Mouse (Mus musculus) testis, adult 2 months (tissue): Measurements from ENCODE around the gene Zfp711.

ENCODE experiments used
- CTCF ChIP-seq: fragments of 200-500 bp; IDR thresholded peaks from 2 replicates; pipeline ENCODE4 v1.5.1; 2012; ENCODE audit warnings: low read depth, mild to moderate bottlenecking, inconsistent platforms, low read length, moderate library complexity; ENCODE audit not compliant: control insufficient read depth, insufficient read depth, insufficient replicate concordance
- POLR2A ChIP-seq: fragments of 200-500 bp; IDR thresholded peaks from 2 replicates; pipeline ENCODE4 v1.6.1; 2012; ENCODE audit warnings: low read depth, mild to moderate bottlenecking, inconsistent platforms, low read length, moderate library complexity; ENCODE audit not compliant: control insufficient read depth

DNA sequence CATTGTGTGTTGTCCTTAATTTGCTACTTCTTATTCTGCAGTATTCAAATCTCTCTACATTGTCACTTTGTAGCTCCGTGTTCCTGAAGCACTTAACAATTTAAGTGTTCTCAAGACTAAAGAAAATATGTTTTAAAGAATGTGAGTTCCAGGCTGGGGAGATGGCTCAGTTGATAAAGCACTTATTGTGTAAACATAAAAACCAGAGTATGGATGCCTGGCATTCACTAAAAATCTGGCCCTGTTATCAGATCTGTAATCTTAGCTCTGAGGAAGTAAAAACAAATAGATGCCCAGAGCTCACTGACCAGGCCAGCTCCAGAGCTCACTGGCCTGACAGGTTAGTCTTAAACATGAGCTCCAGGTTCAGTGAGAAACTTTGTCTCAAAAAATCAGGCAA lies 75.2 kb downstream of the Zfp711 start:
- TF ChIP-seq POLR2A (no peak), CTCF (no peak)
